Mouse (Mus musculus) heart, adult 2 months (tissue): ENCODE data around the gene Maz. TPM values are rescaled to one million over a fixed set of nuclear protein-coding genes. Genes with fewer than 3 reads are reported as not detected.

Experiments used
- DNase-seq, 2 experiments: peaks; one replicate each; pipeline ENCODE4 v3.0.0; 2021
- H3K27ac ChIP-seq: fragments of 200-600 bp; 2 replicates; pipeline ENCODE4 v1.8.1; 2022
- H3K27me3 ChIP-seq: fragments of 200-500 bp; 2 replicates; pipeline ENCODE4 v1.6.1; 2012; ENCODE audit warnings: mild to moderate bottlenecking, low read length, inconsistent platforms, mixed read lengths; ENCODE audit not compliant: control insufficient read depth, insufficient read depth
- H3K36me3 ChIP-seq: fragments of 200-500 bp; 2 replicates; pipeline ENCODE4 v1.6.1; 2012; ENCODE audit warnings: low read length, inconsistent platforms; ENCODE audit not compliant: control insufficient read depth, insufficient read depth
- H3K4me1 ChIP-seq: fragments of 200-500 bp; 2 replicates; pipeline ENCODE4 v1.6.1; 2011; ENCODE audit warnings: low read length; ENCODE audit not compliant: control insufficient read depth, insufficient read depth
- H3K4me3 ChIP-seq: fragments of 200-600 bp; 2 replicates; pipeline ENCODE4 v1.8.1; 2022
- H3K79me2 ChIP-seq: fragments of 200-500 bp; replicated peaks from 2 replicates; pipeline ENCODE4 v1.6.1; 2012; ENCODE audit warnings: mild to moderate bottlenecking, inconsistent platforms, low read length, moderate library complexity, mixed read lengths; ENCODE audit not compliant: control insufficient read depth, insufficient read depth
- H3K9ac ChIP-seq: fragments of 200-500 bp; 2 replicates; pipeline ENCODE4 v1.6.1; 2012; ENCODE audit warnings: low read depth, mild to moderate bottlenecking, control low read depth, inconsistent platforms, low read length, mixed read lengths
- CTCF ChIP-seq: fragments of 200-600 bp; IDR thresholded peaks from 2 replicates; pipeline ENCODE4 v1.8.1; 2022; ENCODE audit warnings: antibody characterized with exemption, mild to moderate bottlenecking, moderate library complexity
- EP300 ChIP-seq: fragments of 200-500 bp; IDR thresholded peaks from 2 replicates; pipeline ENCODE4 v1.6.1; 2011; ENCODE audit warnings: low read depth, low read length, control low read depth; ENCODE audit not compliant: insufficient read depth
- POLR2A ChIP-seq: fragments of 200-500 bp; IDR thresholded peaks from 2 replicates; pipeline ENCODE4 v1.6.1; 2011; ENCODE audit warnings: mild to moderate bottlenecking, low read depth, low read length, control low read depth; ENCODE audit not compliant: insufficient read depth
- WGBS: fragments of 180-500 bp; shearing (Covaris S2); methylation state at CpG from one replicate; pipeline ENCODE4 v1.1.7; 2018; 5-methylcytosine and 5-hydroxymethylcytosine counted together
- intact Hi-C: fragments of 180-260 bp; cut with DNase I; formaldehyde crosslinking; loops from one replicate; pipeline ENCODE4 v1.15.1; 2025
- polyA plus RNA-seq: library from polyadenylated mRNA; depleted of rRNA; stranded (reverse); fragments of >200 nt; gene quantifications from 2 replicates; pipeline ENCODE4 v1.2.3, GENCODE M21; 2012
- total RNA-seq, 2 experiments: library from RNA; stranded (reverse); gene quantifications; 2 replicates each; pipeline ENCODE4 v1.2.3; 2021

The Maz gene
- total and polyA plus RNA-seq, 3 experiments = 56.5 to 59.8 (median 57.1) TPM

- no peak overlapping the region for H3K4me3 ChIP-seq
- H3K27me3 ChIP-seq = no peaks in the 10 kb centered on the region
- peaks cover 9% of the 10 kb centered on the region for H3K36me3 ChIP-seq
- peaks cover 25% of the 10 kb centered on the region for H3K4me1 ChIP-seq
- no peak for TF ChIP-seq POLR2A
- no peak for TF ChIP-seq EP300
- TF ChIP-seq CTCF = no peak
- DNase-seq = no peak
- WGBS = 92% methylated on average over 10 of the region's 10 CpGs
- intact Hi-C loops = loop anchor here (10.0 kb wide), 1 partner anchor 182 kb away; the partner anchor contains the start of gene Cd2bp2
- H3K79me2 ChIP-seq = peaks cover 4% of the 10 kb centered on the region; the same call in 1 of the 2 replicates
- H3K27ac ChIP-seq = no peak overlapping the region
- H3K9ac ChIP-seq = no peak overlapping the region
Observed at GRCm38 (mm10) chr7:127012845-127013244, 14.0 kb downstream of the Maz start.

GRCm38 (mm10) chr7:127012374-127012773 is 14.5 kb downstream of the Maz start:
- WGBS = 65% methylated on average over 6 of the region's 6 CpGs
- no peak overlapping the region for H3K27ac ChIP-seq
- DNase-seq = no peak
- no peak overlapping the region for H3K4me3 ChIP-seq
- H3K4me1 ChIP-seq = peaks cover 27% of the 10 kb centered on the region
- peaks cover 9% of the 10 kb centered on the region for H3K36me3 ChIP-seq
- TF ChIP-seq POLR2A (no peak), EP300 (no peak), CTCF (no peak)
- intact Hi-C loops = loop anchor here (10.0 kb wide), 1 partner anchor 182 kb away; the partner anchor contains the start of gene Cd2bp2
- peaks cover 4% of the 10 kb centered on the region; the same call in 1 of the 2 replicates for H3K79me2 ChIP-seq
- H3K9ac ChIP-seq = no peak overlapping the region
- no peaks in the 10 kb centered on the region for H3K27me3 ChIP-seq

- Histone ChIP-seq H3K36me3 (peaks cover 9% of the 10 kb centered on the region), H3K79me2 (peaks cover 4% of the 10 kb centered on the region; the same call in 1 of the 2 replicates), H3K4me3 (no peak overlapping the region), H3K9ac (no peak overlapping the region), H3K27ac (no peak overlapping the region), H3K4me1 (peaks cover 27% of the 10 kb centered on the region), H3K27me3 (no peaks in the 10 kb centered on the region)
- DNase-seq = no peak
- 66% methylated on average over 2 of the region's 2 CpGs for WGBS
- intact Hi-C loops = loop anchor here (10.0 kb wide), 1 partner anchor 183 kb away; the partner anchor contains the start of gene Cd2bp2
- no peak for TF ChIP-seq EP300
- TF ChIP-seq POLR2A = no peak
Observed at GRCm38 (mm10) chr7:127011717-127012116, 15.1 kb downstream of the Maz start.

GRCm38 (mm10) chr7:127011051-127011450 is 15.8 kb downstream of the Maz start:
- no peaks in the 10 kb centered on the region for H3K27me3 ChIP-seq
- TF ChIP-seq POLR2A (no peak), EP300 (no peak), CTCF (no peak)

GRCm38 (mm10) chr7:127009307-127010085 is 17.3 kb downstream of the Maz start:
- Histone ChIP-seq H3K79me2 (0 out of 2 replicates have a peak, but pooled peaks cover 4% of the 10 kb centered on the region), H3K36me3 (peaks cover 4% of the 10 kb centered on the region; the same call in 1 of the 2 replicates), H3K4me3 (no peak overlapping the region), H3K9ac (no peak overlapping the region), H3K27me3 (no peaks in the 10 kb centered on the region), H3K4me1 (peaks cover 19% of the 10 kb centered on the region), H3K27ac (peak overlapping the region; percentile 87)
- no peak for TF ChIP-seq POLR2A
- no peak for TF ChIP-seq EP300
- TF ChIP-seq CTCF = no peak
- intact Hi-C loops = loop anchor here (10.0 kb wide), 1 partner anchor 185 kb away; the partner anchor contains the start of gene Cd2bp2
- DNase-seq = no peak
- 78% methylated on average over 17 of the region's 17 CpGs for WGBS

More at GRCm38 (mm10) chr7:127011051-127011450, 15.8 kb downstream of the Maz start:
- intact Hi-C loops = loop anchor here (10.0 kb wide), 1 partner anchor 184 kb away; the partner anchor contains the start of gene Cd2bp2
- Histone ChIP-seq H3K9ac (no peak overlapping the region), H3K27ac (no peak overlapping the region), H3K4me3 (no peak overlapping the region), H3K79me2 (peaks cover 4% of the 10 kb centered on the region; the same call in 1 of the 2 replicates), H3K4me1 (peaks cover 26% of the 10 kb centered on the region), H3K36me3 (peaks cover 9% of the 10 kb centered on the region)
- WGBS = 93% methylated on average over 2 of the region's 2 CpGs
- DNase-seq = no peak
